Mouse (Mus musculus) lung, embryonic 16.5 days (tissue): ENCODE data around the gene Pou3f1. TPM values are rescaled to one million over a fixed set of nuclear protein-coding genes. Genes with fewer than 3 reads are reported as not detected.

Experiments
- ATAC-seq: fragments of 200-750 bp; cut with Nextera tagmentation; 2 replicates; pipeline ENCODE4 v1.8.0; 2017; ENCODE audit warnings: low read depth, mild to moderate bottlenecking, moderate library complexity
- H3K27ac ChIP-seq: fragments of 300-500 bp; sonication (generic); 2 replicates; pipeline ENCODE4 v1.5.1; 2014; ENCODE audit warnings: mild to moderate bottlenecking, control low read depth, low read length
- H3K27me3 ChIP-seq: fragments of 300-500 bp; sonication (generic); 2 replicates; pipeline ENCODE4 v1.6.1; 2014; ENCODE audit warnings: low read depth, low read length, mixed read lengths; ENCODE audit not compliant: control insufficient read depth, insufficient read depth
- H3K36me3 ChIP-seq: fragments of 300-500 bp; sonication (generic); 2 replicates; pipeline ENCODE4 v1.6.1; 2014; ENCODE audit warnings: low read length; ENCODE audit not compliant: control insufficient read depth, insufficient read depth
- H3K4me1 ChIP-seq: fragments of 300-500 bp; sonication (generic); replicated peaks from 2 replicates; pipeline ENCODE4 v1.6.1; 2014; ENCODE audit warnings: low read length, mixed read lengths; ENCODE audit not compliant: control insufficient read depth, insufficient read depth
- H3K4me2 ChIP-seq: fragments of 300-500 bp; sonication (generic); 2 replicates; pipeline ENCODE4 v1.6.1; 2014; ENCODE audit warnings: low read depth, low read length, control low read depth
- H3K4me3 ChIP-seq: fragments of 300-500 bp; sonication (generic); 2 replicates; pipeline ENCODE4 v1.5.1; 2014; ENCODE audit warnings: mild to moderate bottlenecking, low read length, control low read depth
- H3K9ac ChIP-seq: fragments of 300-500 bp; sonication (generic); 2 replicates; pipeline ENCODE4 v1.6.1; 2014; ENCODE audit warnings: low read length, control low read depth
- H3K9me3 ChIP-seq: fragments of 300-500 bp; sonication (generic); 2 replicates; pipeline ENCODE4 v1.6.1; 2016; ENCODE audit warnings: low read length; ENCODE audit not compliant: control insufficient read depth
- WGBS: fragments of 180-500 bp; shearing (Covaris S2); extraction: QIAGEN DNeasy Blood & Tissue Kit; methylation state at CpG from one replicate; pipeline ENCODE4 v1.1.7; 2014; 5-methylcytosine and 5-hydroxymethylcytosine counted together
- polyA plus RNA-seq: library from polyadenylated mRNA; unstranded; fragments of >200 nt; fragmentation: Nextera tagmentation; extraction: Ambion mirVana; gene quantifications from 2 replicates; pipeline ENCODE4 v1.2.1, GENCODE M21; 2015

Gene Pou3f1
- polyA plus RNA-seq, 1 experiment from 2014 or later, result 0.06 TPM

GRCm38 (mm10) chr4:124675958-124676357, 19.4 kb downstream of the Pou3f1 start:
- Histone ChIP-seq H3K27me3 (peaks cover 15% of the 10 kb centered on the region), H3K27ac (no peak overlapping the region), H3K9me3 (no peaks in the 10 kb centered on the region), H3K36me3 (peaks cover 21% of the 10 kb centered on the region), H3K4me3 (no peak overlapping the region), H3K4me1 (peaks cover 3% of the 10 kb centered on the region; the same call in 1 of the 2 replicates), H3K4me2 (no peak overlapping the region), H3K9ac (no peak overlapping the region)
- WGBS, result 83% methylated on average over 6 of the region's 6 CpGs
- ATAC-seq, result no peak

GRCm38 (mm10) chr4:124682270-124682669, 25.7 kb downstream of the Pou3f1 start:
- H3K9me3 ChIP-seq, result no peaks in the 10 kb centered on the region
- H3K27ac ChIP-seq, result no peak overlapping the region
- peaks cover 39% of the 10 kb centered on the region for H3K36me3 ChIP-seq
- no peaks in the 10 kb centered on the region for H3K27me3 ChIP-seq
- 49% methylated on average over 7 of the region's 7 CpGs for WGBS
- no peak overlapping the region for H3K4me2 ChIP-seq
- no peak overlapping the region for H3K4me3 ChIP-seq
- no peaks in the 10 kb centered on the region; the same call in 1 of the 2 replicates for H3K4me1 ChIP-seq
- no peak overlapping the region for H3K9ac ChIP-seq
- ATAC-seq, result peak; percentile 5; the same call in 1 of the 2 replicates

- WGBS, result 84% methylated on average over 4 of the region's 4 CpGs
- no peak overlapping the region for H3K4me2 ChIP-seq
- no peak for ATAC-seq
- peaks cover 32% of the 10 kb centered on the region for H3K36me3 ChIP-seq
- no peak overlapping the region for H3K4me3 ChIP-seq
- no peaks in the 10 kb centered on the region for H3K27me3 ChIP-seq
- H3K4me1 ChIP-seq, result no peaks in the 10 kb centered on the region; the same call in 1 of the 2 replicates
- no peaks in the 10 kb centered on the region for H3K9me3 ChIP-seq
- no peak overlapping the region for H3K27ac ChIP-seq
- H3K9ac ChIP-seq, result no peak overlapping the region
Observed at GRCm38 (mm10) chr4:124683474-124683873, 26.9 kb downstream of the Pou3f1 start.

- H3K27me3 ChIP-seq, result no peaks in the 10 kb centered on the region
- no peak overlapping the region for H3K27ac ChIP-seq
- H3K36me3 ChIP-seq, result peaks cover 25% of the 10 kb centered on the region
- H3K9ac ChIP-seq, result no peak overlapping the region
- H3K4me3 ChIP-seq, result no peak overlapping the region
- WGBS, result 63% methylated on average over 4 of the region's 4 CpGs
- H3K4me2 ChIP-seq, result no peak overlapping the region
- H3K4me1 ChIP-seq, result no peaks in the 10 kb centered on the region; the same call in 1 of the 2 replicates
- no peaks in the 10 kb centered on the region for H3K9me3 ChIP-seq
- no peak for ATAC-seq
Observed at GRCm38 (mm10) chr4:124685004-124685403, 28.4 kb downstream of the Pou3f1 start.

GRCm38 (mm10) chr4:124685453-124685852, 28.8 kb downstream of the Pou3f1 start:
- 47% methylated on average over 8 of the region's 8 CpGs for WGBS
- Histone ChIP-seq H3K27me3 (no peaks in the 10 kb centered on the region), H3K9me3 (no peaks in the 10 kb centered on the region), H3K9ac (no peak overlapping the region), H3K4me2 (no peak overlapping the region), H3K36me3 (peaks cover 24% of the 10 kb centered on the region), H3K4me1 (no peaks in the 10 kb centered on the region; the same call in 1 of the 2 replicates), H3K4me3 (no peak overlapping the region), H3K27ac (no peak overlapping the region)
- ATAC-seq, result peak; percentile 22; the same call in 1 of the 2 replicates

- no peak overlapping the region for H3K4me3 ChIP-seq
- peaks cover 19% of the 10 kb centered on the region for H3K36me3 ChIP-seq
- no peak overlapping the region for H3K9ac ChIP-seq
- H3K27ac ChIP-seq, result no peak overlapping the region
- no peak overlapping the region for H3K4me2 ChIP-seq
- no peaks in the 10 kb centered on the region for H3K9me3 ChIP-seq
- no peaks in the 10 kb centered on the region; the same call in 1 of the 2 replicates for H3K4me1 ChIP-seq
- H3K27me3 ChIP-seq, result no peaks in the 10 kb centered on the region
- ATAC-seq, result peak; percentile 26; the same call in 1 of the 2 replicates
- WGBS, result 49% methylated on average over 8 of the region's 8 CpGs
Observed at GRCm38 (mm10) chr4:124685897-124686402, 29.3 kb downstream of the Pou3f1 start.

GRCm38 (mm10) chr4:124691455-124691854, 34.8 kb downstream of the Pou3f1 start:
- H3K4me2 ChIP-seq, result no peak overlapping the region
- no peaks in the 10 kb centered on the region for H3K9me3 ChIP-seq
- H3K4me1 ChIP-seq, result peaks cover 8% of the 10 kb centered on the region; the same call in 1 of the 2 replicates
- no peak overlapping the region for H3K4me3 ChIP-seq
- H3K27me3 ChIP-seq, result peaks cover 14% of the 10 kb centered on the region
- 83% methylated on average over 8 of the region's 8 CpGs for WGBS
- no peak overlapping the region for H3K27ac ChIP-seq
- peaks cover 2% of the 10 kb centered on the region; the same call in 1 of the 2 replicates for H3K36me3 ChIP-seq
- ATAC-seq, result no peak
- H3K9ac ChIP-seq, result no peak overlapping the region

- Histone ChIP-seq H3K9me3 (no peaks in the 10 kb centered on the region), H3K9ac (peak overlapping the region; percentile 84), H3K4me1 (peaks cover 8% of the 10 kb centered on the region; the same call in 1 of the 2 replicates), H3K4me2 (peak overlapping the region; percentile 82), H3K36me3 (no peaks in the 10 kb centered on the region), H3K27ac (peak overlapping the region; percentile 78; the same call in 1 of the 2 replicates), H3K4me3 (peak overlapping the region; percentile 84), H3K27me3 (peaks cover 17% of the 10 kb centered on the region)
- 33% methylated on average over 3 of the region's 3 CpGs for WGBS
- ATAC-seq, result peak; percentile 67
Observed at GRCm38 (mm10) chr4:124692416-124692861, 35.8 kb downstream of the Pou3f1 start.

GRCm38 (mm10) chr4:124693135-124693894, 36.7 kb downstream of the Pou3f1 start, which contains the start of gene Utp11:
Gene Utp11, minus strand, starts transcription at chr4:124693600.
- peak within 1 kb of the TSS; percentile 84 for H3K4me3 ChIP-seq

More at GRCm38 (mm10) chr4:124693135-124693894, 36.7 kb downstream of the Pou3f1 start, which contains the start of gene Utp11:
- H3K9me3 ChIP-seq, result no peaks in the 10 kb centered on the region
- H3K36me3 ChIP-seq, result no peaks in the 10 kb centered on the region
- under 1% methylated on average over 43 of the region's 43 CpGs for WGBS
- ATAC-seq, result peak; percentile 95
- H3K27me3 ChIP-seq, result peaks cover 20% of the 10 kb centered on the region
- H3K4me1 ChIP-seq, result peaks cover 8% of the 10 kb centered on the region; the same call in 1 of the 2 replicates
- H3K27ac ChIP-seq, result peak within 1 kb of the TSS; percentile 78
- peak within 1 kb of the TSS; percentile 84 for H3K9ac ChIP-seq
- peak within 1 kb of the TSS; percentile 82 for H3K4me2 ChIP-seq
